Mouse (Mus musculus) stomach, embryonic 15.5 days (tissue): ENCODE results near the gene Phc1. TPM values are rescaled to one million over a fixed set of nuclear protein-coding genes. Genes with fewer than 3 reads are reported as not detected.

ENCODE experiments used
- ATAC-seq: fragments of 200-750 bp; cut with Nextera tagmentation; 2 replicates; pipeline ENCODE4 v1.8.0; 2017; ENCODE audit warnings: low read depth, moderate number of reproducible peaks, moderate TSS enrichment; ENCODE audit not compliant: insufficient read depth, low FRiP score
- H3K27ac ChIP-seq: fragments of 300-500 bp; sonication (generic); 2 replicates; pipeline ENCODE4 v1.5.1; 2015; ENCODE audit warnings: mild to moderate bottlenecking, inconsistent platforms
- H3K27me3 ChIP-seq: fragments of 300-500 bp; sonication (generic); replicated peaks from 2 replicates; pipeline ENCODE4 v1.6.1; 2015; ENCODE audit warnings: inconsistent platforms
- H3K36me3 ChIP-seq: fragments of 300-500 bp; sonication (generic); 2 replicates; pipeline ENCODE4 v1.6.1; 2015; ENCODE audit warnings: inconsistent platforms
- H3K4me1 ChIP-seq: fragments of 300-500 bp; sonication (generic); 2 replicates; pipeline ENCODE4 v1.6.1; 2015; ENCODE audit warnings: inconsistent platforms
- H3K4me2 ChIP-seq: fragments of 300-500 bp; sonication (generic); 2 replicates; pipeline ENCODE4 v1.6.1; 2015; ENCODE audit warnings: mild to moderate bottlenecking, inconsistent platforms
- H3K4me3 ChIP-seq: fragments of 300-500 bp; sonication (generic); replicated peaks from 2 replicates; pipeline ENCODE4 v1.5.1; 2015; ENCODE audit warnings: inconsistent platforms
- H3K9ac ChIP-seq: fragments of 300-500 bp; sonication (generic); 2 replicates; pipeline ENCODE4 v1.6.1; 2015; ENCODE audit warnings: inconsistent platforms
- H3K9me3 ChIP-seq: fragments of 300-500 bp; sonication (generic); 2 replicates; pipeline ENCODE4 v1.6.1; 2016; ENCODE audit warnings: inconsistent platforms
- WGBS: fragments of 180-500 bp; shearing (Covaris S2); methylation state at CpG from one replicate; pipeline ENCODE4 v1.1.7; 2015; 5-methylcytosine and 5-hydroxymethylcytosine counted together
- polyA plus RNA-seq: library from polyadenylated mRNA; unstranded; fragments of >200 nt; fragmentation: Nextera tagmentation; extraction: Ambion mirVana; gene quantifications from 2 replicates; pipeline ENCODE4 v1.2.1, GENCODE M21; 2015

The Phc1 gene
- polyA plus RNA-seq, 1 experiment from 2014 or later, result 12.8 TPM

DNA sequence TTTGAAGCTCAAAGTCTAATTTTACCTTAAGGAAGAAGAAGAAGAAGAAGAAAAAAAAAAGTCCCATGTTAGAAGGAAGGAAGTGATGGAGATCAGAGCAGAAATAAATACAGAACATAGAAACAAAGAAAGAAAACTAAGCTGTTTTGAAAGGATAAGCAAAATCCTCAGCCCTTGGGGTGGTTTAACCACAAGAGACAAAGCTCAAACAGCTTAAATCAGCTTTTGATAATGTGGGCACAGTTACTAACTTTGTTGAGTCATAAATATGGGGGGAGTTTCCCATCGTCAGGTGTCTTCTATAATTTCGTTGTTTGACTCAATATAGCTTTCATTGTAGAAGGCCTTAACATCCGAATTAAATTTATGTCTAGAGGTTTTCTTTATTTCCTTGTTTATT, 48.6 kb downstream of the Phc1 start:
- Histone ChIP-seq H3K36me3 (no peaks in the 10 kb centered on the region), H3K27ac (no peak overlapping the region), H3K9ac (no peak overlapping the region), H3K4me2 (no peak overlapping the region), H3K4me1 (no peaks in the 10 kb centered on the region), H3K4me3 (no peak overlapping the region), H3K9me3 (no peaks in the 10 kb centered on the region), H3K27me3 (no peaks in the 10 kb centered on the region)
- WGBS, result 67% methylated on average over 3 of the region's 3 CpGs
- ATAC-seq, result no peak

DNA sequence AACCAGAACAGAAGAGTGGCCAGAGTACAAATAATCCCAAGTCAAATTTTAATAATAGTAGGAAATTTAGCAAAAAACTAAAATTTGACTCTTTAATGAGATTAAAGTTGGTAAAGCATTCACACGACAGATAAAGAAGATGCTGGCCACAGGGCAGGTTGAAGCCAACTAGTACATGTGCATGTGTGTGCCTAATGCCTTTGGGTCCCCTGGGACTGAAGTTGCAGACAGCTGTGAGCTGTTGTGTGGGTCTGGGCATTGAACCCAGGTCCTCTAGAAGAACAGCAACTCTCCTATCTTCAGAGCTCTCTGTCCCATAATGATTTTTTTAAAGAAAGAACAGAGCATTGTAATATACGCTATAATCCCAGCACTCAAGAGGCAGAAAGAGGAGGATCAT, 49.1 kb downstream of the Phc1 start:
- ATAC-seq, result no peak
- H3K27ac ChIP-seq, result no peak overlapping the region
- H3K4me1 ChIP-seq, result no peaks in the 10 kb centered on the region
- H3K36me3 ChIP-seq, result no peaks in the 10 kb centered on the region
- no peaks in the 10 kb centered on the region for H3K9me3 ChIP-seq
- WGBS, result 84% methylated on average over 2 of the region's 2 CpGs
- H3K4me2 ChIP-seq, result no peak overlapping the region
- H3K27me3 ChIP-seq, result no peaks in the 10 kb centered on the region
- no peak overlapping the region for H3K9ac ChIP-seq
- H3K4me3 ChIP-seq, result no peak overlapping the region

DNA sequence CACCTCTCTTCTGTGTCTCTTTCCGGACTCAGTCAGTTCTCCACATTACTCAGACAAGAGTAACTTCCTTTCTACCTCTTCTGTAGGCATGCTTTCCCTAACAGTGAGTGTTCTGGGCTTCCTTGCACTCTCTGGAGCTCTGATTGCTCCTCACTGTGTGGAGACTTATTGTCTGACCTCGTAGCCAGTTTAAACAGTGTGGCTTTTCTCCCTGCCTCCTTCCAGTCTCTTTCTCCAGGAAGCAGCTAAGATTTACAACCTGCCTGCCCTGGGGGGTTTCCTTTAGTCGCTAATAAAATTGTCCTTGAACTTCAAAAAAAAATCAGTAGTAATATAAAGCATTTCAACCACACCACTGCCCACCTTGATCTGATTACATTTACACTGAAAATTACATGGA, 50.1 kb downstream of the Phc1 start:
- H3K4me2 ChIP-seq, result no peak overlapping the region
- no peak overlapping the region for H3K4me3 ChIP-seq
- no peak overlapping the region for H3K9ac ChIP-seq
- 32% methylated on average over 3 of the region's 3 CpGs for WGBS
- no peaks in the 10 kb centered on the region for H3K36me3 ChIP-seq
- H3K9me3 ChIP-seq, result no peaks in the 10 kb centered on the region
- H3K4me1 ChIP-seq, result no peaks in the 10 kb centered on the region
- H3K27ac ChIP-seq, result no peak overlapping the region
- H3K27me3 ChIP-seq, result no peaks in the 10 kb centered on the region
- ATAC-seq, result no peak

DNA sequence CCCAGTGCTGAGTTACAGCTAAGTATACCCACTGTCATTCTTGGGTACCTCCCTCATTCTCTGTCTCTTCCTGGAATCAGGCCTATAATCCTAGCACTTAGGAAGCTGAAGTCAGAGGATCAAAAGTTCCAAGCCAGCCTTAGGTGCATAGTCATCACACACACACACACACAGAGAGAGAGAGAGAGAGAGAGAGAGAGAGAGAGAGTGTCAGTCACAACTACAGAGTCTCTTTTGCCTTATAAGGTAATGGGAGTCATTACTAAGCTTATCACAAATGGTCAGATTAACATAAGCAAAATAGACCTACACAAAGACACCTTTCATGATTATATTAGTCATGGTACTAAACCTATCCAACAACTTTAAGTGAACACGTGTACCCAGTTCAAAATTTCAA, 51.0 kb downstream of the Phc1 start:
- Histone ChIP-seq H3K36me3 (no peaks in the 10 kb centered on the region), H3K9ac (no peak overlapping the region), H3K27me3 (no peaks in the 10 kb centered on the region), H3K4me1 (no peaks in the 10 kb centered on the region), H3K9me3 (no peaks in the 10 kb centered on the region), H3K4me3 (no peak overlapping the region), H3K4me2 (no peak overlapping the region), H3K27ac (no peak overlapping the region)
- 61% methylated on average over 1 of the region's 1 CpGs for WGBS
- no peak for ATAC-seq

DNA sequence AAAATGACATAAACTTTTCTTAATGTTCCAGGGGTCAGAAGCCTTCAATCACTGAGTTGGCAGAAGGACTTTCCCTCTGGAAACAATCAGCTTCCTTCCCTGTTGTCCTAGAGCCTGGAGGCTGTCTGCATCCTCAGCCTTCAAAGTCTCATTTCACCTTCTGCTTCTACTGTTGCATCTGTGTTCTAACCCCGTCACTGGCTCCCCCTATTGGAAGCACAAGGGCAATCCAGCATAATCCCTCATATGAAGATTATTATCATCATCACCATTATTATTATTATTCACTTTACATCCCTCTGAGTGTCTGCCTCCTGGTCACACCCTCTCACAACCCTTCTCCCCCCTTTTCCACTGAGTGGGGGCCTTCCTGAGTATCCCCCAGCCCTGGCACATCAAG, 52.1 kb downstream of the Phc1 start:
- H3K27me3 ChIP-seq, result no peaks in the 10 kb centered on the region
- H3K9me3 ChIP-seq, result no peaks in the 10 kb centered on the region
- no peak overlapping the region for H3K4me2 ChIP-seq
- 44% methylated on average over 1 of the region's 1 CpGs for WGBS
- ATAC-seq, result no peak
- no peak overlapping the region for H3K9ac ChIP-seq
- H3K27ac ChIP-seq, result no peak overlapping the region
- H3K4me1 ChIP-seq, result no peaks in the 10 kb centered on the region
- no peaks in the 10 kb centered on the region for H3K36me3 ChIP-seq
- H3K4me3 ChIP-seq, result no peak overlapping the region

DNA sequence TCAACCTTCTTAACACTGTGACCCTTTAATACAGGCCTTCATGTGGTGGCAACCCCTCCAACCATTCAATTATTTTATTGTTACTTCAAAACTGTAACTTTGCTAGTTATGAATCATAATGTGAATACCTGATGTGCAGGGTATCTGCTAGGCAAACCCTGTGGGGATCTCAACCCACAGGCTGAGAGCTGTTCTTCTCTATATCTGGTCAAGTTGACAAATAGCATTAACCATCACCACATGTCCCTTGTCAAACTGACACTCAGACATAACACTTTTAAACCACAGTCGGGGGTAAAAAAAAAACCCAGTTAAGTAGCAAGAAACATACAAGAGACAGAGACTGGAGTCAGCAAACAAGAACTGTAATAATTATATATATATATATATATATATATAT, 55.5 kb downstream of the Phc1 start:
- no peak overlapping the region for H3K4me2 ChIP-seq
- no peaks in the 10 kb centered on the region for H3K27me3 ChIP-seq
- 54% methylated on average over 1 of the region's 1 CpGs for WGBS
- no peak overlapping the region for H3K9ac ChIP-seq
- no peak for ATAC-seq
- no peaks in the 10 kb centered on the region for H3K4me1 ChIP-seq
- no peaks in the 10 kb centered on the region for H3K9me3 ChIP-seq
- H3K27ac ChIP-seq, result no peak overlapping the region
- no peaks in the 10 kb centered on the region for H3K36me3 ChIP-seq
- H3K4me3 ChIP-seq, result no peak overlapping the region

DNA sequence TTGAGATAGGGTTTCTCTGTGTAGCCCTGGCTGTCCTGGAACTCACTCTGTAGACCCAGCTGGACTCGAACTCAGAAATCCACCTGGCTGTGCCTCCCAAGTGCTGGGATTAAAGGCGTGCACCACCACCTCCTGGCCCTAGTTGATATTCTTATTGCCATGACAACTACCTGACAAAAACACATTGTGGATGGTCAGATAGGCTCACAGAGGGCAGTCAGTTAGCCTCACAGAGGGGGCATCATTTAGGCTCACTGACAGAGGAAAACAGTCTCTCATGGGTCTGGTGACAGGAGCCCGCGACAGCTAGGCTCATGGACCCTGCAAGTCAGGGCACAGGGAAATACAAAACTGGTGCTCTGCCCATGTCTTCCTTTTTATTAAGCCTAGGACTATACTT, 56.1 kb downstream of the Phc1 start:
- ATAC-seq, result no peak
- no peak overlapping the region for H3K4me2 ChIP-seq
- H3K4me3 ChIP-seq, result no peak overlapping the region
- 72% methylated on average over 4 of the region's 4 CpGs for WGBS
- no peak overlapping the region for H3K27ac ChIP-seq
- H3K27me3 ChIP-seq, result no peaks in the 10 kb centered on the region
- H3K4me1 ChIP-seq, result no peaks in the 10 kb centered on the region
- H3K9ac ChIP-seq, result no peak overlapping the region
- no peaks in the 10 kb centered on the region for H3K36me3 ChIP-seq
- no peaks in the 10 kb centered on the region for H3K9me3 ChIP-seq

DNA sequence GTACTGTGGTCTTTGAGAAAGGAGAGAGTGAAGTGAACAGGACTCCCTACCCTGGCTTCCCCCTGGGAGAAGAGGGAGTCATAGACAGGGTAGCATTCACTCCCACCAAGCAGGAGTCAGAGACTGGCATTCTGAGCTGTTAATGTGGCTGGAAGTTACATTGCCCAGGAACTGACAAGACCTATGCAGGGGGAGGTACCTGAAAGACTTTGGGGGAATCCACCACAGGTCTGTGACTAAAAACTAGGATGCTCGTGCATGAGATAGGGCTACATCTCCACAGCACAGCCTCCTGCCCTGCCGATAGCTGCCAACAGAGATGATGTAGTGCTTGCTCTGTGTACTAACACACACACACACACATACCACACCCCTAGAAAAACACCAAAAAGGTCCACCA, 56.9 kb downstream of the Phc1 start:
- Histone ChIP-seq H3K9ac (no peak overlapping the region), H3K9me3 (no peaks in the 10 kb centered on the region), H3K36me3 (no peaks in the 10 kb centered on the region), H3K27me3 (no peaks in the 10 kb centered on the region), H3K4me3 (no peak overlapping the region), H3K4me2 (no peak overlapping the region), H3K27ac (no peak overlapping the region), H3K4me1 (no peaks in the 10 kb centered on the region)
- WGBS, result 75% methylated on average over 2 of the region's 2 CpGs
- no peak for ATAC-seq

DNA sequence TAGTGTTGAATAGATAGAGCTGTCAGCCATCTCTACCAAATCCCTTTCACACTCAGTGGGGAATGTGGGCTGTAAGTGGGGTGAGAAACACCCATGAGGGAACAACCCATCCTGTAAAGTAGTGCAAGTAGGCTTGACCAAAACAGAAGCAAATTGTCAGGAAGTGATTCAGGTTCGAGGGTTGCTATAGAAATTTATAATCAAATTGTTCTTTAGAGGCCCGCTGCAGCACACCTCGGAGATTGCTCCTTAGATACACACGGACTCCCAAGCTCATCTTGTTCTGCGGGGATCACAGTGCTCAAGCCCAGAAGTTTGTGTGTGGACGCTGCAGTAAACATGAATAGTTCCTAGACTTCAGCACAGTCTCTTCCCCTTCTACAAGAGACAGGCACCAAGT, 57.6 kb downstream of the Phc1 start, which contains the start of gene Klrg1:
Klrg1 (minus strand) TSS at position 101 of the 400 bp plus-strand sequence.
- WGBS, result 80% methylated on average over 6 of the region's 6 CpGs

DNA sequence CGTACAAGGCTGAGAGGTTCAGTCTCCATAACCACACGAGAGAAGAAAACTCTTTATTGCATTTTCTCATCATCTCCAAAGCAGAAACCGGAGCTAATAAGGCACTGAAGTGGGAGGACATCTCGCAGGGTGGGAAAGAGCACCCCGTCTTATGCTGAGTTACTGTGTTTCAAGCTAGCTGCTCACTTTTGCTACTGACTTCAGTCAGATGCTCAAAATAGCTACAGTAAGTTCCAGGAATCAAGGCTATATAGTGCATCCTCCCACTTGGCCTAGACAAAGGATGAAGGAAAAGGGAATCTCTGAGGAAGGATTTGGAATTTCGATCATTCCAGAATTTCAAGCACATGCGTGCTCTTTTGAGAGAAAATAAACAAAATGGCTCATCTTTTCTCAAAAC, 63.8 kb downstream of the Phc1 start:
- Histone ChIP-seq H3K9ac (no peak overlapping the region), H3K36me3 (no peaks in the 10 kb centered on the region), H3K4me3 (no peak overlapping the region), H3K4me1 (no peaks in the 10 kb centered on the region), H3K27ac (no peak overlapping the region), H3K27me3 (no peaks in the 10 kb centered on the region), H3K4me2 (no peak overlapping the region), H3K9me3 (no peaks in the 10 kb centered on the region)
- 76% methylated on average over 7 of the region's 7 CpGs for WGBS
- ATAC-seq, result no peak

More for the DNA sequence above, 57.6 kb downstream of the Phc1 start, which contains the start of gene Klrg1:
- Histone ChIP-seq H3K4me1 (no peaks in the 10 kb centered on the region), H3K9ac (no peak within 1 kb of the TSS), H3K4me2 (no peak within 1 kb of the TSS), H3K9me3 (no peaks in the 10 kb centered on the region), H3K4me3 (no peak within 1 kb of the TSS), H3K27me3 (no peaks in the 10 kb centered on the region), H3K36me3 (no peaks in the 10 kb centered on the region), H3K27ac (no peak within 1 kb of the TSS)
- ATAC-seq, result no peak

DNA sequence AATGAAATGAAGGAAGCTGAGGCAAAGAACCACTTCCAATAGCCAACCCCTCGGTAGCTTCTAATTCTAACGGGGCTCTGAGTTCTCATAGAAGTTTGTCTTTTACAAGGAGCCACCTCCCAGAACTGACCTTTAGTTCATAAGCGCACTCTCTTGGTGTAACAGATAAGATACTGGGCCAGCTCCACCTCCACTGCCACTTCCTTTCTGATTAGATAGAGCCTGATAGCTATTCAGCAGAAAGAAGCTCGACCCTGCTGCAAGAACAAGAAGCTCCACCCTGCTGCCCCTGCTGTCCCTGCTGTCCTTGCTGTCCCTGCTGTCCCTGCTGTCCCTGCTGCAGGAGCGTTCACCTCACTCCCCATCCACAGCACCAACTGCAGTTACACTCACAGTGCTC, 65.8 kb downstream of the Phc1 start:
- Histone ChIP-seq H3K27me3 (no peaks in the 10 kb centered on the region), H3K4me2 (no peak overlapping the region), H3K36me3 (no peaks in the 10 kb centered on the region), H3K9ac (no peak overlapping the region), H3K4me1 (no peaks in the 10 kb centered on the region), H3K27ac (no peak overlapping the region), H3K4me3 (no peak overlapping the region), H3K9me3 (no peaks in the 10 kb centered on the region)
- WGBS, result 44% methylated on average over 5 of the region's 5 CpGs
- no peak for ATAC-seq

DNA sequence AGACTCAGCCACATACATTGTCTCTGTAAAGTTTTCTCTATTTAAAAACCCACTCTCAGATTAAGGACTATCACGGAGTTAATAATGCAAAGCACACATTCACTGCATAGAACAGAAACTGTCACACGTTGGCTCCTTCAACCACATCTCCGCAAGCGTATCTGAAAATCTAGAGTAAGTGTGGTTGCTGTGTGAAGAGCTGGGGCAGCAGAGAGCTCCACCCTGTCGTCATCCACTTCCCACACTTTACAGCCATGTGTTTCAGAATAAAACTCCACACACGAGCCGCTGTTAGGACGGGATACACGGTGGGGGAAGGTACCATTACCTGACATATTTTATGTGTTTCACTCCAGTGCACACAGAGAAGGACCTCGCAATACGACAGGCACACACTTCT, 70.2 kb downstream of the Phc1 start:
- no peaks in the 10 kb centered on the region for H3K4me1 ChIP-seq
- 78% methylated on average over 11 of the region's 11 CpGs for WGBS
- no peak for ATAC-seq
- no peak overlapping the region for H3K9ac ChIP-seq
- H3K27ac ChIP-seq, result no peak overlapping the region
- no peaks in the 10 kb centered on the region for H3K9me3 ChIP-seq
- no peaks in the 10 kb centered on the region for H3K36me3 ChIP-seq
- no peak overlapping the region for H3K4me2 ChIP-seq
- no peak overlapping the region for H3K4me3 ChIP-seq
- H3K27me3 ChIP-seq, result no peaks in the 10 kb centered on the region

DNA sequence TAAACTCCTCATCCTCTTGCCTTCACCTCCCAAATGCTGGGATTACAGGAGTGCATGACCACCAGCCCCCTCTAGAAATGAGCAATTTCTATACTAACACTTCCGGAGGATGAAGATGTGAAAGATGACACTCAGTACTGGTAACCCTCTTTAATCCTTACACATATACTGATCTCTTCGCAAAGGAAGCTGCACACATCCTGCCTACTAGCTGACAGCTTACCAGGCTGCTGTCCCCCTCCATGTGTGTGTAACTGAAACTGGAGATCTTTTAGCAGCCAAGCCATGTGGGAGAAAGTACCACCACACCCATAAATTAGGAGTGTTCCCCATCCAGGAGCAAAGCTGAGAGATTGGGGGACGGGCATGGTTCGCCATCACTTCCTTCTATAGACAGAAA, 71.2 kb downstream of the Phc1 start:
- Histone ChIP-seq H3K36me3 (no peaks in the 10 kb centered on the region), H3K4me2 (no peak overlapping the region), H3K9me3 (no peaks in the 10 kb centered on the region), H3K27ac (no peak overlapping the region), H3K9ac (no peak overlapping the region), H3K4me1 (no peaks in the 10 kb centered on the region), H3K27me3 (no peaks in the 10 kb centered on the region), H3K4me3 (no peak overlapping the region)
- 73% methylated on average over 4 of the region's 4 CpGs for WGBS
- ATAC-seq, result no peak
